Mouse (Mus musculus): Measurements from ENCODE around the gene Fbln7. TPM values are rescaled to one million over a fixed set of nuclear protein-coding genes. Genes with fewer than 3 reads are reported as not detected.

Fbln7 gene
- total RNA-seq, 2 experiments from 2014 or later: 2.2 to 4.3 TPM

- TF ChIP-seq CTCF (IDR thresholded peaks at IDR 0.05): no peak
- H3K4me3 ChIP-seq: no peak overlapping the region
- no peak for DNase-seq
- intact Hi-C loops (cut with DNase I): no loop called here
- H3K27ac ChIP-seq: no peak overlapping the region
Measured at GRCm38 (mm10) chr2:128837531-128837930, 25.2 kb upstream of the Fbln7 start.

- DNase-seq: no peak
- intact Hi-C loops (cut with DNase I): no loop called here
- H3K4me3 ChIP-seq: no peak overlapping the region
- TF ChIP-seq CTCF (IDR thresholded peaks at IDR 0.05): no peak
- H3K27ac ChIP-seq: no peak overlapping the region
Measured at GRCm38 (mm10) chr2:128838611-128839010, 24.2 kb upstream of the Fbln7 start.

DNA sequence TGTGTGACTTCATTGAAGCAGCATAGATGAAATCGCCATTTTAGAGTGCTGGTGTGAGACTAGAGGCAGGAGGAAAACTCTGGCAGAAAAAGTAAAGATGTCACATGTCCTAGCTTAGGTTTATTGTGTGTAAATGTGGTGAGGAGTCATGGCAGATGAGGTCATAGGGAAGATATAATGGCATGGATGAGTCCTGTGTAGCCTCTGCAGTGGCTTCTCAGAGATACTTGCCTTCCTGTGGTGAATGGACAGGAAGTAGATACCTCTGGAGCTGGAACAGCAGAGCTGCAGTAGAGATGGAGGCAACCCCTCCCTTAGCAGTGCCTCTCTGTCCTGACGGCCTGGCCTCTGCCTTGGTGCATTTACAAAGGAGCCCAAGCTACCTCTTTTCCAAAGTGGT is 23.3 kb upstream of the Fbln7 start:
- H3K27ac ChIP-seq: no peak overlapping the region
- intact Hi-C loops (cut with DNase I): no loop called here
- TF ChIP-seq CTCF (IDR thresholded peaks at IDR 0.05): no peak

DNA sequence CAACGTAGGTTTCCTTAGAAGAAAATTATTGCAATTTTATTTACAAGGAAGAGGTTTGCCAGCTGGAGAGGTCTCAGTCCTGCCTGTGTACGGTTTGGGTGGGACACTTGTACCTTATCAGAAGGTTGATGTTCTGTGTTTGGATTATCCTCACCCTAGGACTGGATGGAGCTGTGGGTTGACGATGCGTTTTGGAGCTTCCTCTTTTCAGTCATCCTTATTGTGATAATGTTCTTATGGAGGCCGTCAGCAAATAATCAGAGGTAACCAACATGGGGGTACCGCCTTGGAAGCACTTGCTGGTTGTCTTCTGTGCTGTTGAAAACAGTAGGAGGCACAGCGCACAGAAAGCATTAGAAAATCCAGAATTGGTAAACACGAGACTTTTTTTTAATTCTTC is 20.3 kb upstream of the Fbln7 start:
- no peak for DNase-seq
- Histone ChIP-seq H3K4me3 (no peak overlapping the region), H3K27ac (no peak overlapping the region)
- intact Hi-C loops (cut with DNase I): no loop called here
- TF ChIP-seq CTCF (IDR thresholded peaks at IDR 0.05): no peak

More for the DNA sequence above, 23.3 kb upstream of the Fbln7 start:
- no peak overlapping the region for H3K4me3 ChIP-seq
- no peak for DNase-seq

GRCm38 (mm10) chr2:128850036-128850435 is 12.7 kb upstream of the Fbln7 start:
- no peak for DNase-seq
- no peak for TF ChIP-seq CTCF (IDR thresholded peaks at IDR 0.05)
- H3K4me3 ChIP-seq: no peak overlapping the region
- intact Hi-C loops (cut with DNase I): no loop called here
- no peak overlapping the region for H3K27ac ChIP-seq

GRCm38 (mm10) chr2:128856673-128857072 is 6.1 kb upstream of the Fbln7 start:
- DNase-seq: no peak
- Histone ChIP-seq H3K4me3 (no peak overlapping the region), H3K27ac (no peak overlapping the region)
- intact Hi-C loops (cut with DNase I): no loop called here
- no peak for TF ChIP-seq CTCF (IDR thresholded peaks at IDR 0.05)

- DNase-seq: no peak
- intact Hi-C loops (cut with DNase I): no loop called here
- H3K27ac ChIP-seq: no peak overlapping the region
- TF ChIP-seq CTCF (IDR thresholded peaks at IDR 0.05): no peak
- no peak overlapping the region for H3K4me3 ChIP-seq
Measured at GRCm38 (mm10) chr2:128858962-128859361, 3.8 kb upstream of the Fbln7 start.

- Histone ChIP-seq H3K27ac (no peak overlapping the region), H3K4me3 (no peak overlapping the region)
- DNase-seq: no peak
- intact Hi-C loops (cut with DNase I): no loop called here
- no peak for TF ChIP-seq CTCF (IDR thresholded peaks at IDR 0.05)
Measured at GRCm38 (mm10) chr2:128859861-128860260, 2.9 kb upstream of the Fbln7 start.

DNA sequence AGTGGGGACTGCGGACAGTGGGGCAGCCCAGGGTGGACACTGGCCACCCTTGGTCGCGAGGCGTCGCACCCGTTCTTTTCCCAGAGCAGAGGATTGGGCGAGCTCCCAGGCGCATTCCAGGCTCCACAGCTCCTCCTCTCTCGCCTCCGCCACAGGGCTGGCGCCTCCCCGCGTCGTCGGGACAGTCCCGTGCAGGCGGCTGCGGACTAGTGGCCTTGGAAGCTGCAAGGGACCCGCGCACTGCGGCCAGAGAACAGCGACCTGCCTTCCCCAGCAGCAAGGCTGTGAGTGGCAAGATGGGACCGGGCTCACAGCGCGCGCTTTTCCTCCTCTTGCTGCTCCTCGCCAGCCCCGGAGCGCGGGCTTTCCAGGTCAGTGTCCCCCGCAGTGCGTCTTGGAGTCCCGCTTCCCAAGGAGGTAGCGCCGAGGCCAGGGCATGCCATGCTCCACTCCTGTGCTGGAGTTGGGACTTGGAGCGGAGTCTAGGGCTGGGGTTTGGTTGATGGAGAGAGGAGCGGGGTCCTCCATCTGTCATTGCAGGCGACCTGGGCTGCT is 1.1 kb downstream of the Fbln7 start:
- H3K4me3 ChIP-seq: peak overlapping the region; percentile 73
- TF ChIP-seq CTCF (IDR thresholded peaks at IDR 0.05): peak; percentile 40
- H3K27ac ChIP-seq: peak overlapping the region; percentile 51
- DNase-seq: peak; percentile 79
- intact Hi-C loops (cut with DNase I): no loop called here

- intact Hi-C loops (cut with DNase I): no loop called here
- peak overlapping the region; percentile 24 for H3K4me3 ChIP-seq
- no peak for TF ChIP-seq CTCF (IDR thresholded peaks at IDR 0.05)
- DNase-seq: no peak
- no peak overlapping the region for H3K27ac ChIP-seq
Measured at GRCm38 (mm10) chr2:128865061-128865460, 2.3 kb downstream of the Fbln7 start.

GRCm38 (mm10) chr2:128871656-128872055 is 8.9 kb downstream of the Fbln7 start:
- no peak overlapping the region for H3K4me3 ChIP-seq
- DNase-seq: peak; percentile 22
- no peak for TF ChIP-seq CTCF (IDR thresholded peaks at IDR 0.05)
- intact Hi-C loops (cut with DNase I): no loop called here
- no peak overlapping the region for H3K27ac ChIP-seq

- H3K27ac ChIP-seq: no peak overlapping the region
- no peak for TF ChIP-seq CTCF (IDR thresholded peaks at IDR 0.05)
- no peak for DNase-seq
- no peak overlapping the region for H3K4me3 ChIP-seq
- intact Hi-C loops (cut with DNase I): no loop called here
Measured at GRCm38 (mm10) chr2:128872256-128872655, 9.5 kb downstream of the Fbln7 start.

- intact Hi-C loops (cut with DNase I): no loop called here
- no peak overlapping the region for H3K27ac ChIP-seq
- no peak for TF ChIP-seq CTCF (IDR thresholded peaks at IDR 0.05)
- no peak for DNase-seq
- H3K4me3 ChIP-seq: no peak overlapping the region
Measured at GRCm38 (mm10) chr2:128875526-128875925, 12.7 kb downstream of the Fbln7 start.

DNA sequence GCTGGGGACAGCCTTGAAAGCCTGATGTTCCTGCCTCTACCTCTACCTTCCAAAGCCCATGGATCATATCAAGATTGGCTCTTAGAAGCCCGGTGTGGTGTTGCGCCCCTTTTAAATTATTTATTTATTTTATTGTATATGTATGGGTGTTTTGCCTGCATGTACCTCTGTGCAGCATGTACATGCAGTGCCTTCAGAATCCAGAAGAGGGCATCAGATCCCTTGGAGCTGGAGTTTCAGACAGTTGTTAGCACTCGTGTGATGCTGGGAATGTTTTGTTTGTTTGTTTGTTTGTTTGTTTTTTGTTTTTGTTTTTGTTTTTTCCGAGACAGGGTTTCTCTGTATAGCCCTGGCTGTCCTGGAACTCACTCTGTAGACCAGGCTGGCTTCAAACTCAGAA is 18.5 kb downstream of the Fbln7 start:
- H3K27ac ChIP-seq: no peak overlapping the region
- DNase-seq: no peak
- TF ChIP-seq CTCF (IDR thresholded peaks at IDR 0.05): peak; percentile 47
- no peak overlapping the region for H3K4me3 ChIP-seq
- intact Hi-C loops (cut with DNase I): no loop called here

Data from gastrocnemius, adult 2 months (tissue).